ENCODE assay signal across 8 mouse cellular contexts in the genomic region with DNA sequence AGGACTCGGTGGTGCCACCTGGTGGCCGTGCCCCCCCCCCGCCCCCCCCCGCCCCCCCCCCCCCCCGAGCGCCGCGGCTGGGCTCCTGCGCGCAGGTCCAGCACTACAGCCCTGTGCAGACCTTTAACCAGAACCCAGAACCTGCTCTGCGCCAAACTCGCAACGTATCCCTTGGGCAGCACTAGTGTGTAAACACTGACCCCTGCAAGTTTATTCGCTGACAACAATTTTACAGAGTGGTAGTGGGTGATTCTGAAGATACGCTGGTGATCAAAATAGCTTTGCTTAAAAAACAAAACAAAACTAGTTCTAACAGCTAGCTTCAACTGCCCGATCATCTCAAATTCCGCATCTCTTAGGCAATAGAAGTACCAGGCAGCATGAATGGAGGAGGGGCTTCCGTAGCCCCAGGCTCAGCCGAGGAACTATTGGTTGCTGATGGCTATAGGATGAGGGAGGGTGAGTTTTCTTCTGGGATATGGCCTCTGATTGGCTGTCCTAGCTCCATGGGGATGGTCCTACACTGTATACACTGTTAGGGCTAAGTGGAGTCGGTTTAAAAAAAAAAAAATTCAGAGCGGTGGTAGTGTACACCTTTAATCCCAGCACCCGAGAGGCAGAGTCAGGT. TPM values are rescaled to one million over a fixed set of nuclear protein-coding genes. Genes with fewer than 3 reads are reported as not detected.
DNase-seq lines count a peak whose midpoint lies in the region; ATAC-seq and TF ChIP-seq lines count a peak whose summit lies in the region.

A gene (minus strand): TSS at position 5 of the 628 bp plus-strand sequence.

- H3K9me3 ChIP-seq in embryonic facial prominence, embryonic 11.5 days (replicated peaks; ENCODE audit: control insufficient read depth, low read length) = no peaks in the 10 kb centered on the region
- no peaks in the 10 kb centered on the region for H3K9me3 ChIP-seq in heart, embryonic 13.5 days
- no peaks in the 10 kb centered on the region for H3K9me3 ChIP-seq in midbrain, postnatal 0 days (ENCODE audit: low read length)

- H3K4me2 ChIP-seq in embryonic facial prominence, embryonic 11.5 days (ENCODE audit: low read depth, low read length) = peak within 1 kb of the TSS; percentile 58
- peak within 1 kb of the TSS; percentile 91 for H3K4me2 ChIP-seq in heart, embryonic 13.5 days
- peak within 1 kb of the TSS; percentile 90 for H3K4me2 ChIP-seq in midbrain, postnatal 0 days (ENCODE audit: low read depth, low read length, poor library complexity, severe bottlenecking)

- in situ Hi-C loops in Patski (cut with MboI; ENCODE audit: low pct_unique_long_range_greater_than_20kb) = no loop called here

- H3K4me1 ChIP-seq in embryonic facial prominence, embryonic 11.5 days (ENCODE audit: control insufficient read depth, insufficient read depth, low read length) = no peaks in the 10 kb centered on the region
- peaks cover 21% of the 10 kb centered on the region for H3K4me1 ChIP-seq in heart, embryonic 13.5 days
- H3K4me1 ChIP-seq in midbrain, postnatal 0 days (ENCODE audit: insufficient read depth, low read length) = no peaks in the 10 kb centered on the region

- H3K36me3 ChIP-seq in embryonic facial prominence, embryonic 11.5 days (replicated peaks; ENCODE audit: control insufficient read depth, insufficient read depth, low read depth, low read length) = no peaks in the 10 kb centered on the region
- H3K36me3 ChIP-seq in heart, embryonic 13.5 days = peaks cover 16% of the 10 kb centered on the region
- 0 out of 2 replicates have a peak, but pooled peaks cover 3% of the 10 kb centered on the region for H3K36me3 ChIP-seq in midbrain, postnatal 0 days (ENCODE audit: insufficient read depth, low read length)

- CTCF ChIA-PET in Patski (lab: Charles Lee) = interaction anchor here (0.6 to 3.0 kb wide), 8 partner anchors 9 to 417 kb away, joined by 3 to 14 read pairs (median 3); no protein-coding TSS in a partner anchor

- ATAC-seq in Patski = peak; percentile 19
- peak; percentile 98 for ATAC-seq in embryonic facial prominence, embryonic 11.5 days (replicated peaks; ENCODE audit: insufficient number of reproducible peaks, low FRiP score, low TSS enrichment, low read depth)
- peak; percentile 61 for ATAC-seq in heart, embryonic 13.5 days (ENCODE audit: extremely low read depth, insufficient number of reproducible peaks, low FRiP score, low TSS enrichment)
- peak; percentile 88 for ATAC-seq in midbrain, postnatal 0 days (ENCODE audit: low FRiP score)

- DNase-seq in cerebellum, adult 11-12 months = peak; percentile 58
- DNase-seq in cerebellum, adult 8-10 months = no peak
- no peak for DNase-seq in Patski (ENCODE audit: low read depth, low spot score)
- peak; percentile 91 for DNase-seq in embryonic facial prominence, embryonic 11.5 days (ENCODE audit: low spot score)
- peak; percentile 32 for DNase-seq in left cerebral cortex, postnatal 4 days
- peak; percentile 81 for DNase-seq in midbrain, postnatal 0 days (ENCODE audit: low spot score)
- peak; percentile 42 for DNase-seq in thymus, postnatal 25 days

- WGBS in embryonic facial prominence, embryonic 11.5 days = 3% methylated on average over 14 of the region's 22 CpGs
- WGBS in heart, embryonic 13.5 days = under 1% methylated on average over 15 of the region's 22 CpGs
- WGBS in midbrain, postnatal 0 days = 1% methylated on average over 13 of the region's 22 CpGs

- H3K9ac ChIP-seq in embryonic facial prominence, embryonic 11.5 days (replicated peaks; ENCODE audit: low read length) = peak within 1 kb of the TSS; percentile 88
- peak within 1 kb of the TSS; percentile 93 for H3K9ac ChIP-seq in heart, embryonic 13.5 days
- peak within 1 kb of the TSS; percentile 62 for H3K9ac ChIP-seq in midbrain, postnatal 0 days (replicated peaks; ENCODE audit: low read length, poor library complexity, severe bottlenecking)

- no peak for TF ChIP-seq CTCF in Patski (IDR thresholded peaks at IDR 0.05)
- no peak for TF ChIP-seq CTCF in midbrain, postnatal 0 days (IDR thresholded peaks at IDR 0.05)

- H3K27ac ChIP-seq in embryonic facial prominence, embryonic 11.5 days (replicated peaks; ENCODE audit: low read depth, low read length) = peak within 1 kb of the TSS; percentile 88
- peak within 1 kb of the TSS; percentile 93 for H3K27ac ChIP-seq in heart, embryonic 13.5 days (replicated peaks)
- H3K27ac ChIP-seq in midbrain, postnatal 0 days (ENCODE audit: low read depth, low read length) = peak within 1 kb of the TSS; percentile 65

- intact Hi-C loops in left cerebral cortex, postnatal 4 days (cut with DNase I) = no loop called here

- no peaks in the 10 kb centered on the region for H3K27me3 ChIP-seq in Patski
- H3K27me3 ChIP-seq in embryonic facial prominence, embryonic 11.5 days (ENCODE audit: control insufficient read depth, insufficient read depth, low read length) = no peaks in the 10 kb centered on the region
- no peaks in the 10 kb centered on the region for H3K27me3 ChIP-seq in heart, embryonic 13.5 days (replicated peaks)
- no peaks in the 10 kb centered on the region for H3K27me3 ChIP-seq in midbrain, postnatal 0 days (ENCODE audit: insufficient read depth, low read length)

- H3K4me3 ChIP-seq in embryonic facial prominence, embryonic 11.5 days (ENCODE audit: low read depth, low read length) = peak within 1 kb of the TSS; percentile 66
- H3K4me3 ChIP-seq in heart, embryonic 13.5 days = peak within 1 kb of the TSS; percentile 77
- H3K4me3 ChIP-seq in midbrain, postnatal 0 days (ENCODE audit: low read depth, low read length) = peak within 1 kb of the TSS; percentile 66

- POLR2A ChIA-PET in Patski (lab: Charles Lee) = interaction anchor here (0.6 kb wide), 1 partner anchor 400 kb away, joined by 3 read pairs; no protein-coding TSS in a partner anchor

RNA-seq across cellular contexts. Expression of the gene that starts here (rescaled TPM):
- 20.9 TPM for polyA plus RNA-seq in Patski (2021)
- 58.0 and 61.8 TPM in 2 replicates for polyA plus RNA-seq in embryonic facial prominence, embryonic 11.5 days (2014; fragmentation: Nextera tagmentation; extraction: Ambion mirVana)
- polyA plus RNA-seq in heart, embryonic 13.5 days (2015; fragmentation: Nextera tagmentation; extraction: Ambion mirVana) = 60.9 and 64.0 TPM in 2 replicates
- total RNA-seq in left cerebral cortex, postnatal 4 days (2021) = 10 to 100 TPM; 12.7 to 15.5 TPM
- total RNA-seq in midbrain, postnatal 0 days (2014; rRNA removed) = 24.6 and 25.4 TPM in 2 replicates
- 42.5 and 43.7 TPM in 2 replicates for polyA plus RNA-seq in midbrain, postnatal 0 days (2015; fragmentation: Nextera tagmentation; extraction: Ambion mirVana)

Comparison
In these comparisons a context has a peak if more than half of its experiments do, and no peak if none do; other contexts are left out.
1. DNase-seq: peak in cerebellum, adult 11-12 months (single experiment), embryonic facial prominence, embryonic 11.5 days (single experiment), left cerebral cortex, postnatal 4 days (single experiment), midbrain, postnatal 0 days (single experiment) and thymus, postnatal 25 days (single experiment); none in cerebellum, adult 8-10 months (single experiment) and Patski (single experiment).
2. ATAC-seq: peak in every context shown above with its lines; median percentile 98 in embryonic facial prominence, embryonic 11.5 days; 88 in midbrain, postnatal 0 days; 61 in heart, embryonic 13.5 days; 19 in Patski.
3. Peak in every context shown above with its lines, with median percentiles within 50 percentile points of each other: H3K27ac ChIP-seq, H3K4me2 ChIP-seq, H3K4me3 ChIP-seq and H3K9ac ChIP-seq.